13 mouse cellular contexts compared by ENCODE assay signal in the genomic region with DNA sequence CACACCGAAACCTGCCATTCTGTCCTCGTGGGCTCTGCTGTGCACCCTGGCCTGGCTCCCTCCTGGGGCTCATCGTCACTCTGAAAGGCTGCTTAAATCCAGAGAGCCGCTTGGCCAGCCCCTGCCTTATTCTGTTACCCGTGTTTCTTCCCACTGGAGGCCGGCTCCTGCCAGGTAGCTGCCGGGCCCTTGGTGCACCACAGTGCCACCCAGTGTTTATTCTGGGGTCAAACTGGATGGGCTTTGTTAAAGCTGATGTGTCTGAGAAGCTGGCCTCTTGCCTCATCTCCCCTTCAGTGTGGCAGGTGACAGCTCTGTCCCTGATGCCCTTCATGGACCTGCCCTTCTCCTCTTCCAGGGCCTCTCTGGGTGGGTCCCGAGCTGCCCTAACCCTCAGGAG.
A peak's percentile ranks its signal among the peaks of the same experiment; 100 is the strongest.
DNase-seq lines count a peak whose midpoint lies in the region; ATAC-seq and TF ChIP-seq lines count a peak whose summit lies in the region.
"Had no signal": no experiment of that assay in that cellular context is flagged by ENCODE, and none has a peak within 500 bp of the region (broad histone marks: within the 10 kb centered on the region; RNA-seq: fewer than 3 reads in every experiment).

No protein-coding gene starts in this region.

- H3K4me1 ChIP-seq in midbrain, embryonic 14.5 days (ENCODE audit: control insufficient read depth, insufficient read depth, low read length), result peaks cover 22% of the 10 kb centered on the region

- TF ChIP-seq CTCF in left cerebral cortex, adult 2 months (IDR thresholded peaks at IDR 0.05), result peak; percentile 33

- H3K36me3 ChIP-seq in midbrain, embryonic 14.5 days (ENCODE audit: control insufficient read depth, insufficient read depth, low read length), result no peaks in the 10 kb centered on the region

- no peaks in the 10 kb centered on the region for H3K27me3 ChIP-seq in midbrain, embryonic 14.5 days (ENCODE audit: control insufficient read depth, insufficient read depth, low read length)
- H3K27me3 ChIP-seq: Patski had no signal

- H3K4me2 ChIP-seq in midbrain, embryonic 14.5 days (ENCODE audit: low read length), result no peak overlapping the region

- intact Hi-C loops in left cerebral cortex, adult 2 months (cut with DNase I), result loop anchor here (5.0 kb wide), 2 partner anchors 76 to 936 kb away; a partner anchor contains a TSS

- no peak overlapping the region for H3K9ac ChIP-seq in midbrain, embryonic 14.5 days (replicated peaks; ENCODE audit: low read length)
- H3K9ac ChIP-seq: liver, embryonic 14.5 days had no signal

- DNase-seq in embryo, embryonic 11 days, result peak; percentile 36
- no peak for DNase-seq in embryo, embryonic 9.5 days (ENCODE audit: extremely low spot score)
- no peak for DNase-seq in left cerebral cortex, adult 2 months (ENCODE audit: extremely low spot score in 1 of 2, low spot score in 2 of 2)
- DNase-seq in left cerebral cortex, adult 18-20 months (ENCODE audit: low spot score in 2 of 2), result no peak
- peak; percentile 50 for DNase-seq in brain, adult 2 months (ENCODE audit: low read depth, low spot score)
- peak; percentile 64 for DNase-seq in midbrain, embryonic 14.5 days
- DNase-seq in spleen, postnatal 36 days (ENCODE audit: low spot score in 2 of 2), result no peak
- DNase-seq: adrenal gland, postnatal 36 days; B cell, adult 2 months; right cerebral cortex, postnatal 4 days had no signal

- no peak for ATAC-seq in midbrain, embryonic 14.5 days (ENCODE audit: low FRiP score, low TSS enrichment)
- no peak for ATAC-seq in frontal cortex, adult (ENCODE audit: low TSS enrichment)
- ATAC-seq: Patski had no signal

- WGBS in midbrain, embryonic 14.5 days, result 52% methylated on average over 8 of the region's 8 CpGs

- H3K27ac ChIP-seq in left cerebral cortex, adult 2 months, result no peak overlapping the region
- peak overlapping the region; percentile 73 for H3K27ac ChIP-seq in midbrain, embryonic 14.5 days (replicated peaks; ENCODE audit: low read depth, low read length)
- H3K27ac ChIP-seq: liver, embryonic 14.5 days had no signal

- H3K4me3 ChIP-seq in left cerebral cortex, adult 2 months, result no peak overlapping the region
- no peak overlapping the region for H3K4me3 ChIP-seq in midbrain, embryonic 14.5 days (replicated peaks; ENCODE audit: low read depth, low read length)

- no peaks in the 10 kb centered on the region for H3K9me3 ChIP-seq in midbrain, embryonic 14.5 days (ENCODE audit: control insufficient read depth, low read length)

Comparison
In these comparisons a context has a peak if more than half of its experiments do, and no peak if none do; other contexts are left out.
1. DNase-seq: peak in embryo, embryonic 11 days (single experiment), brain, adult 2 months (single experiment) and midbrain, embryonic 14.5 days (single experiment); none in embryo, embryonic 9.5 days (single experiment), left cerebral cortex, adult 2 months (0 of 2), left cerebral cortex, adult 18-20 months (0 of 2) and spleen, postnatal 36 days (0 of 2).